Mouse (Mus musculus): Measurements from ENCODE around the gene Inpp4b. TPM values are rescaled to one million over a fixed set of nuclear protein-coding genes. Genes with fewer than 3 reads are reported as not detected.

Gene Inpp4b
- polyA plus RNA-seq, 1 experiment from 2014 or later: 20.7 TPM

GRCm38 (mm10) chr8:81502982-81503381 lies 160.6 kb downstream of the Inpp4b start:
- Histone ChIP-seq H3K4me2 (replicated peaks; ENCODE audit: low read depth, low read length) (no peak overlapping the region), H3K27ac (ENCODE audit: low read length) (no peak overlapping the region), H3K9me3 (ENCODE audit: low read length) (no peaks in the 10 kb centered on the region), H3K4me3 (ENCODE audit: low read depth, low read length) (no peak overlapping the region), H3K9ac (replicated peaks; ENCODE audit: low read depth) (no peak overlapping the region), H3K4me1 (ENCODE audit: insufficient read depth, low read depth, low read length) (no peaks in the 10 kb centered on the region), H3K36me3 (ENCODE audit: insufficient read depth, low read length) (no peaks in the 10 kb centered on the region), H3K27me3 (replicated peaks; ENCODE audit: insufficient read depth, low read length) (no peaks in the 10 kb centered on the region)
- TF ChIP-seq EP300 (IDR thresholded peaks at IDR 0.05) (no peak), CTCF (IDR thresholded peaks at IDR 0.05) (no peak)
- ATAC-seq: no peak
- WGBS: 71% methylated on average over 2 of the region's 2 CpGs
- DNase-seq (ENCODE audit: low spot score): no peak

- TF ChIP-seq EP300 (IDR thresholded peaks at IDR 0.05) (no peak), CTCF (IDR thresholded peaks at IDR 0.05) (no peak)
- H3K27me3 ChIP-seq (replicated peaks; ENCODE audit: insufficient read depth, low read length): no peaks in the 10 kb centered on the region
- no peak overlapping the region for H3K9ac ChIP-seq (replicated peaks; ENCODE audit: low read depth)
- H3K9me3 ChIP-seq (ENCODE audit: low read length): no peaks in the 10 kb centered on the region
- DNase-seq (ENCODE audit: low spot score) (no peak), ATAC-seq (no peak)
- H3K27ac ChIP-seq (ENCODE audit: low read length): no peak overlapping the region
- H3K36me3 ChIP-seq (ENCODE audit: insufficient read depth, low read length): no peaks in the 10 kb centered on the region
- no peaks in the 10 kb centered on the region for H3K4me1 ChIP-seq (ENCODE audit: insufficient read depth, low read depth, low read length)
- no peak overlapping the region for H3K4me2 ChIP-seq (replicated peaks; ENCODE audit: low read depth, low read length)
- no peak overlapping the region for H3K4me3 ChIP-seq (ENCODE audit: low read depth, low read length)
These were observed 170.5 kb downstream of the Inpp4b start for GRCm38 (mm10) chr8:81512826-81513225.

GRCm38 (mm10) chr8:81514425-81514824 lies 172.1 kb downstream of the Inpp4b start:
- TF ChIP-seq CTCF (IDR thresholded peaks at IDR 0.05) (no peak), EP300 (IDR thresholded peaks at IDR 0.05) (no peak)
- ATAC-seq (no peak), DNase-seq (ENCODE audit: low spot score) (no peak)
- H3K27ac ChIP-seq (ENCODE audit: low read length): no peak overlapping the region
- no peak overlapping the region for H3K4me2 ChIP-seq (replicated peaks; ENCODE audit: low read depth, low read length)
- H3K4me3 ChIP-seq (ENCODE audit: low read depth, low read length): no peak overlapping the region
- no peak overlapping the region for H3K9ac ChIP-seq (replicated peaks; ENCODE audit: low read depth)
- H3K4me1 ChIP-seq (ENCODE audit: insufficient read depth, low read depth, low read length): no peaks in the 10 kb centered on the region
- H3K9me3 ChIP-seq (ENCODE audit: low read length): no peaks in the 10 kb centered on the region
- no peaks in the 10 kb centered on the region for H3K36me3 ChIP-seq (ENCODE audit: insufficient read depth, low read length)
- no peaks in the 10 kb centered on the region for H3K27me3 ChIP-seq (replicated peaks; ENCODE audit: insufficient read depth, low read length)

- DNase-seq (ENCODE audit: low spot score): no peak
- Histone ChIP-seq H3K36me3 (ENCODE audit: insufficient read depth, low read length) (no peaks in the 10 kb centered on the region), H3K4me2 (replicated peaks; ENCODE audit: low read depth, low read length) (no peak overlapping the region), H3K9me3 (ENCODE audit: low read length) (no peaks in the 10 kb centered on the region), H3K9ac (replicated peaks; ENCODE audit: low read depth) (no peak overlapping the region), H3K27me3 (replicated peaks; ENCODE audit: insufficient read depth, low read length) (no peaks in the 10 kb centered on the region), H3K4me1 (ENCODE audit: insufficient read depth, low read depth, low read length) (no peaks in the 10 kb centered on the region), H3K27ac (ENCODE audit: low read length) (no peak overlapping the region), H3K4me3 (ENCODE audit: low read depth, low read length) (no peak overlapping the region)
- ATAC-seq: no peak
- no peak for TF ChIP-seq CTCF (IDR thresholded peaks at IDR 0.05)
- no peak for TF ChIP-seq EP300 (IDR thresholded peaks at IDR 0.05)
- 84% methylated on average over 2 of the region's 2 CpGs for WGBS
These were observed 179.7 kb downstream of the Inpp4b start for GRCm38 (mm10) chr8:81522085-81522484.

- ATAC-seq: no peak
- 21% methylated on average over 2 of the region's 2 CpGs for WGBS
These were observed 182.2 kb downstream of the Inpp4b start for GRCm38 (mm10) chr8:81524561-81524960.

GRCm38 (mm10) chr8:81527661-81528060 lies 185.3 kb downstream of the Inpp4b start:
- no peak overlapping the region for H3K4me2 ChIP-seq (replicated peaks; ENCODE audit: low read depth, low read length)
- DNase-seq (ENCODE audit: low spot score) (no peak), ATAC-seq (no peak)
- H3K36me3 ChIP-seq (ENCODE audit: insufficient read depth, low read length): no peaks in the 10 kb centered on the region
- TF ChIP-seq CTCF (IDR thresholded peaks at IDR 0.05) (no peak), EP300 (IDR thresholded peaks at IDR 0.05) (no peak)
- no peak overlapping the region for H3K27ac ChIP-seq (ENCODE audit: low read length)
- H3K9ac ChIP-seq (replicated peaks; ENCODE audit: low read depth): no peak overlapping the region
- H3K27me3 ChIP-seq (replicated peaks; ENCODE audit: insufficient read depth, low read length): no peaks in the 10 kb centered on the region
- H3K9me3 ChIP-seq (ENCODE audit: low read length): no peaks in the 10 kb centered on the region
- no peak overlapping the region for H3K4me3 ChIP-seq (ENCODE audit: low read depth, low read length)
- no peaks in the 10 kb centered on the region for H3K4me1 ChIP-seq (ENCODE audit: insufficient read depth, low read depth, low read length)
- 37% methylated on average over 4 of the region's 4 CpGs for WGBS

More at GRCm38 (mm10) chr8:81524561-81524960, 182.2 kb downstream of the Inpp4b start:
- Histone ChIP-seq H3K9me3 (ENCODE audit: low read length) (no peaks in the 10 kb centered on the region), H3K4me3 (ENCODE audit: low read depth, low read length) (no peak overlapping the region), H3K4me2 (replicated peaks; ENCODE audit: low read depth, low read length) (no peak overlapping the region), H3K36me3 (ENCODE audit: insufficient read depth, low read length) (no peaks in the 10 kb centered on the region), H3K27me3 (replicated peaks; ENCODE audit: insufficient read depth, low read length) (no peaks in the 10 kb centered on the region), H3K4me1 (ENCODE audit: insufficient read depth, low read depth, low read length) (no peaks in the 10 kb centered on the region), H3K9ac (replicated peaks; ENCODE audit: low read depth) (no peak overlapping the region), H3K27ac (ENCODE audit: low read length) (no peak overlapping the region)
- TF ChIP-seq EP300 (IDR thresholded peaks at IDR 0.05): no peak
- DNase-seq (ENCODE audit: low spot score): no peak

- TF ChIP-seq EP300 (IDR thresholded peaks at IDR 0.05) (no peak), CTCF (IDR thresholded peaks at IDR 0.05) (no peak)
- WGBS: 88% methylated on average over 3 of the region's 3 CpGs
- Histone ChIP-seq H3K36me3 (ENCODE audit: insufficient read depth, low read length) (no peaks in the 10 kb centered on the region), H3K9me3 (ENCODE audit: low read length) (no peaks in the 10 kb centered on the region), H3K9ac (replicated peaks; ENCODE audit: low read depth) (no peak overlapping the region), H3K27me3 (replicated peaks; ENCODE audit: insufficient read depth, low read length) (no peaks in the 10 kb centered on the region), H3K4me2 (replicated peaks; ENCODE audit: low read depth, low read length) (no peak overlapping the region), H3K4me1 (ENCODE audit: insufficient read depth, low read depth, low read length) (no peaks in the 10 kb centered on the region), H3K27ac (ENCODE audit: low read length) (no peak overlapping the region), H3K4me3 (ENCODE audit: low read depth, low read length) (no peak overlapping the region)
- DNase-seq (ENCODE audit: low spot score): no peak
- ATAC-seq: no peak
These were observed 196.0 kb downstream of the Inpp4b start for GRCm38 (mm10) chr8:81538310-81538709.

All from lung, postnatal 0 days (tissue).